Mouse (Mus musculus) testis, adult 2 months (tissue): ENCODE data around the gene Ctnnb1. TPM values are rescaled to one million over a fixed set of nuclear protein-coding genes. Genes with fewer than 3 reads are reported as not detected.

ENCODE experiments used
- H3K27ac ChIP-seq: fragments of 200-500 bp; 2 replicates; pipeline ENCODE4 v1.5.1; 2012; ENCODE audit warnings: low read depth, low read length; ENCODE audit not compliant: control insufficient read depth, insufficient read depth
- H3K27me3 ChIP-seq: fragments of 200-500 bp; 2 replicates; pipeline ENCODE4 v1.6.1; 2012; ENCODE audit warnings: mild to moderate bottlenecking, low read length, moderate library complexity; ENCODE audit not compliant: control insufficient read depth, insufficient read depth
- H3K36me3 ChIP-seq: fragments of 200-500 bp; 2 replicates; pipeline ENCODE4 v1.6.1; 2012; ENCODE audit warnings: mild to moderate bottlenecking, low read length; ENCODE audit not compliant: control insufficient read depth, insufficient read depth
- H3K4me1 ChIP-seq: fragments of 200-500 bp; 2 replicates; pipeline ENCODE4 v1.6.1; 2012; ENCODE audit warnings: low read length; ENCODE audit not compliant: control insufficient read depth, insufficient read depth
- H3K4me3 ChIP-seq: fragments of 200-500 bp; 2 replicates; pipeline ENCODE4 v1.5.1; 2012; ENCODE audit warnings: low read depth, mild to moderate bottlenecking, low read length, moderate library complexity, mixed read lengths; ENCODE audit not compliant: control insufficient read depth
- CTCF ChIP-seq: fragments of 200-500 bp; IDR thresholded peaks from 2 replicates; pipeline ENCODE4 v1.5.1; 2012; ENCODE audit warnings: low read depth, mild to moderate bottlenecking, inconsistent platforms, low read length, moderate library complexity; ENCODE audit not compliant: control insufficient read depth, insufficient read depth, insufficient replicate concordance
- POLR2A ChIP-seq: fragments of 200-500 bp; IDR thresholded peaks from 2 replicates; pipeline ENCODE4 v1.6.1; 2012; ENCODE audit warnings: low read depth, mild to moderate bottlenecking, inconsistent platforms, low read length, moderate library complexity; ENCODE audit not compliant: control insufficient read depth
- polyA plus RNA-seq: library from polyadenylated mRNA; depleted of rRNA; stranded (reverse); fragments of >200 nt; gene quantifications from 2 replicates; pipeline ENCODE4 v1.2.3, GENCODE M21; 2012

The Ctnnb1 gene
- polyA plus RNA-seq, 1 experiment, result 41.4 TPM

GRCm38 (mm10) chr9:120961466-120961865 is 32.5 kb downstream of the Ctnnb1 start:
- H3K27me3 ChIP-seq, result no peaks in the 10 kb centered on the region
- no peak overlapping the region for H3K4me3 ChIP-seq
- peaks cover 2% of the 10 kb centered on the region; the same call in 1 of the 2 replicates for H3K4me1 ChIP-seq
- TF ChIP-seq CTCF, result no peak
- no peak for TF ChIP-seq POLR2A
- H3K36me3 ChIP-seq, result no peaks in the 10 kb centered on the region; the same call in 1 of the 2 replicates
- H3K27ac ChIP-seq, result no peak overlapping the region

- Histone ChIP-seq H3K36me3 (no peaks in the 10 kb centered on the region; the same call in 1 of the 2 replicates), H3K27ac (no peak overlapping the region), H3K27me3 (no peaks in the 10 kb centered on the region), H3K4me1 (peaks cover 2% of the 10 kb centered on the region; the same call in 1 of the 2 replicates), H3K4me3 (no peak overlapping the region)
- TF ChIP-seq POLR2A (no peak), CTCF (no peak)
Observed at GRCm38 (mm10) chr9:120961969-120962700, 33.1 kb downstream of the Ctnnb1 start.

GRCm38 (mm10) chr9:120963104-120963503 is 34.1 kb downstream of the Ctnnb1 start:
- Histone ChIP-seq H3K36me3 (no peaks in the 10 kb centered on the region; the same call in 1 of the 2 replicates), H3K27me3 (no peaks in the 10 kb centered on the region), H3K4me3 (no peak overlapping the region), H3K27ac (no peak overlapping the region), H3K4me1 (peaks cover 2% of the 10 kb centered on the region; the same call in 1 of the 2 replicates)
- no peak for TF ChIP-seq CTCF
- no peak for TF ChIP-seq POLR2A

- Histone ChIP-seq H3K4me3 (no peak overlapping the region), H3K36me3 (no peaks in the 10 kb centered on the region; the same call in 1 of the 2 replicates), H3K27ac (no peak overlapping the region), H3K27me3 (no peaks in the 10 kb centered on the region), H3K4me1 (peaks cover 2% of the 10 kb centered on the region; the same call in 1 of the 2 replicates)
- TF ChIP-seq POLR2A (no peak), CTCF (no peak)
Observed at GRCm38 (mm10) chr9:120963720-120964119, 34.7 kb downstream of the Ctnnb1 start.

DNA sequence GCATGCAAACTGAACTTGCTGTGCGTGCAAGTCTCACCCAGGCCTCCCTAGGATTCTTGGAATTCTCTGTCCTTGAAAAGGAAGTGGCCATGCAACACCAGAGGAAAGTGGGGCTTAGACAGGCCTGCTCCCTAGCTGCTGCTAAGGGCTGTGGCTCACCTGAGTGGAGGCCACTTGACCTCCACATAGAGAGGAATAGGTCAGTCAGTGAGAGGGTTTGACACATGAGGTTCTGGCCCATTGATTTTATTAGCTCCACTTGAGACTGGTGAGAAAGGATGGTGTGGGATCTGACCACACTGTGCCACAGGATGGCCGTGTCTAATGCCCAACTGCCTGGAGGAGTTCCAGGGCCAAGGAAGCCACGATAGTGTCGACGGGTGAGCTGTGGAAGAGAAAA is 35.2 kb downstream of the Ctnnb1 start:
- H3K4me1 ChIP-seq, result peaks cover 2% of the 10 kb centered on the region; the same call in 1 of the 2 replicates
- H3K36me3 ChIP-seq, result no peaks in the 10 kb centered on the region; the same call in 1 of the 2 replicates
- H3K4me3 ChIP-seq, result no peak overlapping the region
- TF ChIP-seq POLR2A, result no peak
- TF ChIP-seq CTCF, result no peak
- H3K27ac ChIP-seq, result no peak overlapping the region
- H3K27me3 ChIP-seq, result no peaks in the 10 kb centered on the region

DNA sequence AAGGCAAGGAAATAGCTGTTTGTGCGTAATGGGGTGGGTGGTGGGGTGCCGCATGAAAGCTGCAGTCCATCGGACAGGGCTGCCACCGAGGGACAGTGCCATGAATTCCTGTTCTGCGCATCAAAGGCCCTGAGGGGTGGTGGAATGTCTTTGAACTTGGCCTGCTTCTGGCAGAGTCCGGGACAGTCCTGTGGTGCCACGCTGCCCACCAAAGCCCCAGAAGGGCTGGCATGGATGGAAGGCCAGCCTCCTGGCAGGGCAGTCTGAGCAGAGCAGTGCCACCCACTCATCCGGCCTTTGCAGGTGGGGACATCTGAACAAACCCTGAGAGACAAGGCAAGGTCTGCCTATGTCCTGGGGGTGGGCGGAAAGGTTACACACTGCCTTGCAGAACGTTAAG is 36.0 kb downstream of the Ctnnb1 start:
- H3K4me1 ChIP-seq, result peaks cover 2% of the 10 kb centered on the region; the same call in 1 of the 2 replicates
- TF ChIP-seq POLR2A (no peak), CTCF (no peak)
- no peaks in the 10 kb centered on the region for H3K27me3 ChIP-seq
- H3K4me3 ChIP-seq, result no peak overlapping the region
- H3K36me3 ChIP-seq, result no peaks in the 10 kb centered on the region; the same call in 1 of the 2 replicates
- H3K27ac ChIP-seq, result no peak overlapping the region

DNA sequence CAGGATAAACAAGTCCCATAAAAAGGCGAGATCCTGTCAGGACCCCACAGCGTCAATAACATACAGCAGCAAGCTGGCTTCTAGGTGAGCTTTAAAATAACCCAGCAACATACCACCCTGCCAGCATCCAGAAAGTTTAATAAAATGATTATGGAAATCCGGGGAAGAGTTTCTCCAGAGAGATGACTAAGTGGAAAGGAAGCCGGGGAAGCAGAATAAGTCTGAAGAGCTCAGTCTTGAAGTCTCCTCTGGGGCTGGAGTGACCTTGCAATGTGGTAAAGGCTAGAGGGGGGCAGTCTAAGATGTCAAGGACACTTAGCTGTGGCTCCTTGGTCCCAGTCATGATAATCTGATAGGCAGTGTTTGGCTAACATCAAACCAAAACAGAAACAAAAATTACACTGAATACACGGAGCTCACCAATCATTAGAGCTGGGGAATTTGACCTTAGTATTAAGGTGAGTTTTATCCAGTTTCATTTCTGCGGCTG is 44.1 kb downstream of the Ctnnb1 start:
- Histone ChIP-seq H3K27ac (no peak overlapping the region), H3K4me3 (no peak overlapping the region), H3K36me3 (no peaks in the 10 kb centered on the region), H3K27me3 (no peaks in the 10 kb centered on the region), H3K4me1 (no peaks in the 10 kb centered on the region)
- TF ChIP-seq CTCF (no peak), POLR2A (no peak)
